Mouse (Mus musculus): ENCODE results near the gene Skint9. TPM values are rescaled to one million over a fixed set of nuclear protein-coding genes. Genes with fewer than 3 reads are reported as not detected.

The Skint9 gene
- not detected in 2 replicates for polyA plus RNA-seq (2012; rRNA removed)

DNA sequence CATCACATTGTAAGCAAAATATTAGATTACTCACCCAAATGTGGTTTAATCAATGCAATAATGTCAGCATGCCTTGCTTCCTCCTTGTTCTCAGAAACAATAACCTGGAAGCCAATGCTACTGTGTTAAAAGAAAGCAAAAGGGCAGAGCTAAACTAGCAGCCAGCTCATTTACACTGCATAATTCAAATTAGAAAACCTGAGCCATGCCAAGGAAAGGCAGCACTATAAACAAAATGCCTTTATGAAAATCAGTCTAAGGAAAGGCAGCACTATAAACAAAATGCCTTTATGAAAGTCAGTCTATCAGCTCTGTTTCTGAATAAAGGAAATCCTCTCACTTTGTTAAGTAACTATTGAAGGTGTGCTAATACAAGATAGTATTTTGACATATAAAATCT, at the start of gene Skint9:
Gene Skint9, minus strand, starts transcription at position 101 of the 400 bp plus-strand sequence.

Other genes starting within 250 kb of the Skint9 start
- gene Skint3, start 201.7 kb downstream of the Skint9 start, polyA plus RNA-seq (2012; rRNA removed): not detected in 2 replicates
- gene Skint2, start 123.2 kb upstream of the Skint9 start, polyA plus RNA-seq (2012; rRNA removed): not detected in 2 replicates